Mouse (Mus musculus) retina, adult 2 months (tissue): ENCODE data around the gene Mab21l1.

Experiments
- DNase-seq: peaks from one replicate; pipeline ENCODE4 v3.0.0-alpha.2; 2012; ENCODE audit warnings: low read depth, low spot score

Mab21l1 gene

DNA sequence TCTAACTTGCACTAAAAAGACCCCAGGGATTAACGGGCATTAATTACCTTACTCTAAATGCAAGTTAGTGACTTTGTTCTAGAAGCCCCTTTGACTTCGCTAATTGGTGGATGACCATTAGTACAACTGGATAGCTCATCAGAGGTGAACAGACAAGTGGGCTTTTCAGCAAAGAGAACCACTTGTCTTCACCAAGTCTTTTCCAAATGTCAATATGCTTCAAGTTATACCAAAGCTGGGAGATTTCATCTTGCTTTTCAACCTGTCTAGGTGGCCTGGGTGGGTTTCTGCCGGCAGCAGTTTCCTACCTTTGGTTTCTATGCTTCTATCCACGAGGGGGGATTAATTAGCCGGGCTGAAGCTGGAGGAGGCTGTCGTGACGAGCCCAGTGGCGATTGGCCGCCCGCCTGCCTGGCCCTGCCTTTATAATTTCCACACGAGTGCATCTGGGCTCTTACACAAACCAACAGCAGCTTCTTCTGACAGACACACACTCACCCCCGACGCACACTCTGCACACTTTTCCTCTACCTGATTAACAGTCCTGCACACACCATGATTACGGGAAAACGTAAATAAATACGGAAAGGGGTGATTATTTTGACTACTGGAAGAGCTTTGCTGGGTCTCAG is at the start of gene Mab21l1:
Mab21l1 (plus strand) TSS at position 455 of the 632 bp plus-strand sequence.
- peak; percentile 92 for DNase-seq

- DNase-seq = no peak
Measured at GRCm38 (mm10) chr3:55733665-55734064, 48.6 kb upstream of the Mab21l1 start.

DNA sequence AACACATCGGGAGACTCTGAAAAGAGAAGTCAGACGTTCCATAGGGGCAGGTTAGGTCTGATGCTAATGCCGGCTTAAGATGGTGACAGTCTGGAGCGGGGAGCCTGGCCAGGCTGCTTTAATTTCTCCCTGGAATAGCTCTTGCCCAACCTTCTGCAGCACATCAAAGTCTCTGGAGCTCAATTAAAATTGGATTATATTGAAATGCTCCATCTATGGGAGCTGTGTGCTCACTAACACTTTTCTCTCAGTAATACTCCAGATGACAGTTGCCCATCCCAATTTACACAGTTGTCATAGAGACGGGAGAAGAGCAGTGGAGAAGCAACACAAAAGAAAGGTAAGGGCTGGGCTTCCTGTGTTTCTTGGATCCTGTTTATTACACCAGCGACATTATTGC is 40.9 kb upstream of the Mab21l1 start:
- DNase-seq = no peak

DNA sequence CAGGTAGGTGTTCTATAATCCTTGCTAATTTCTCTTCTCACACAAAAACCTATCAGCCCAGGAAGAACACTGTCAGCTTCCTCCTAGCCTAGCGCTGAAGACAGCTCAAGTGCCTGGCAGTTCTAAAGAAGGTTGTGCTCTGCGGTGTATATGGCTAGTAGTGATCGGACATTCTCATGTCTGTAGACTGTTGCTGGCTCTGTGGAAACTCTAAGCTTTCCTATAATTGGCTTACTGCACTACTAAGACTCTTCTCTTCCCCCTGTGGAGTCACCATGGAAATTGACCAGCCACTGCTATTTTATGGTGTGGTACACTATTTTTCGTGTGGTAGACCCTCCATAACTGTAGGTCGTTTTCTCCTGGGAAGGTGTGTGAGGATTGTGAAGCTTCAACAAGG is 40.1 kb upstream of the Mab21l1 start:
- no peak for DNase-seq

GRCm38 (mm10) chr3:55742654-55743053 is 39.7 kb upstream of the Mab21l1 start:
- no peak for DNase-seq

- DNase-seq = no peak
Measured at GRCm38 (mm10) chr3:55743885-55744284, 38.4 kb upstream of the Mab21l1 start.

DNA sequence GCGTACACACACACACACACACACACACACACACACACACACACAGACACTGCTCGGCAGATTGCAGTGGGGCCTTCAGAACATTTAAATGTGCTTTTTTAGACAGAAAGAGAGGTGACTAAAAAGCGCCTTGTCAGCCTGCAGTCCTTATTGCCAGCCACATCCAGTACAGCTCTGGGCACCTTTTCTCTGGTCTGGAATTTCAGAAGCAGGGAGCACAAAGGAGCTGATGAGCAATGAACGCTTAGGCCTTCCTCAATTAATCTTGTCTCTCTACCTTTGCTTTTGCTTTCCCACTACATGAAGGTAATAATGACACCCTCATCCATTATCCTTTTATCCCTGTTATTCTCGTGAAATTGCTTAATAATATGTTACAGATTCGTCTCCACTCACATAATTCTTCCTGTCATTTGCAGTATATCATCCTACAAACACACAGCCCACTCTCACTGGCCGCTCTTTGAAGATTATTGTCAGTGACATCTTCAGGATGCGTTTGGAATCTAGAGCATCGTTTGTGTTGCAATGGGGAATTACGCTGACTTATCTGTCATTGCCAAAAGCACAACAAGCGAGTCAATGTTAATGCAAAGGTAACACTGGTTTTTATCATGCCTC is 31.8 kb upstream of the Mab21l1 start:
- DNase-seq = no peak

- no peak for DNase-seq
Measured at GRCm38 (mm10) chr3:55751363-55751762, 30.9 kb upstream of the Mab21l1 start.

DNA sequence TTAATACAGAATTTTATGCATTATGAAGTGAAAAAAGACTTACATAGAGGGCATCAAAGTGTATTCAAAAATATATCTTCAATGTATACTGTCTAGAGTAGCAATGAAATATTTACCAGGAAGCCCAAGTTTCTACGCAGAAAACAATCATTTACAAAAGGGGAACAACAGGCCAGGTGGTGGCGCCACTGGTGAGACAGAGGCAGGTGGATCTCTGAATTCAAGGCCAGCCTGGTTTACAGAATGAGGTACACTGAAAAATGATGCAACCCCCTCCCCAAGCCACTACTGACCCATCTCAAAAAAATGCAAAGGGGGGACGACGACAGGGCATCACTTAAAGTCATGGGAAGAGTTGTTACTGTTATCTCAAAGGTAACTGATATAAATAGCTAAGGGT is 29.8 kb upstream of the Mab21l1 start:
- DNase-seq = no peak

DNA sequence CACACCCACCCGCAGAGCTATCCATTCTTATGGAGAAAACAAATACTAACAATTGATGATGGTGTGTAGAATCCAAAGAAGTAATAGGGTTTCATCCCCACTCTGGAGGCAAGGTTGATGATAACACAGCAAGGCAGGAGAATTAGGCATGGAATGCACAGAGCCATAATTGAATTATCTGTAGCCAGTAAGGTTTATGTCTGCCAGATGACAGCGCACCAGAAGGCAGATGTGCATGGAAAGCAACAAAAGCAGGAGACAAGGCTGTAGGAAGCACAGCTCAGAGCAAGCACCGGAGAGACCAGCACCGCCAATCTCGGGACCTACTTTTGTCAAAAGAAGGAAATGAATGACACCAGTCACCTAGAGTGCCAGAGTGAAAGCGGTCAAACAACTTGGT is 28.4 kb upstream of the Mab21l1 start:
- no peak for DNase-seq

DNA sequence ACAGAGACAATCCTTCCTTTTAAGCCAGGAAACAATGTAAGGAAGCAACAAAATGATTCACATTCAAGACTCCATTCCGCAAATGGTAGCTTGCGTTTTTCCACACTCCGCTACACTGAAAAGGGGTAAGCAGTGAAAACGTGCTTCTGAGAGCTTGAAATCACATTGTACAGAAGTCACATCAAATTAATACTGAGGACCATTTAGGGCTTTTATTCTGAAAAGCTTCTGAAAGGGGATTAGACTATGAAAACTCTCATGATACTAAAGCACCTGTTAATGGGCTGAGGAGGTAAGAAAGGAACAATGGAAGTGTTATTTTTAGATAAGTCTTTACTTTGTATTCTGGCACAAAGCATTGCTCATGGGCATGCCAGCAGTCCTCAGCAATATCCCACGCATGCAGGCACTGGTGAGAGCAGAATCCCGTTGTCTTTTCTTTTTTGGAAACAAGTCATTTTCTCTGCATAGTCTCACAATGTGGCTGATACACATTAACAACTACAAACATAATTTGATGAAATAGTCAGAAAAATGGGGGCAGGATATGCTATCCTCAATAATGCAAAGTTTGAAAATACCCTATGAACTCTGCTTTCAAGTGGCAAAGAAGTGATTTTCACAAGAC is 27.2 kb upstream of the Mab21l1 start:
- DNase-seq = no peak

DNA sequence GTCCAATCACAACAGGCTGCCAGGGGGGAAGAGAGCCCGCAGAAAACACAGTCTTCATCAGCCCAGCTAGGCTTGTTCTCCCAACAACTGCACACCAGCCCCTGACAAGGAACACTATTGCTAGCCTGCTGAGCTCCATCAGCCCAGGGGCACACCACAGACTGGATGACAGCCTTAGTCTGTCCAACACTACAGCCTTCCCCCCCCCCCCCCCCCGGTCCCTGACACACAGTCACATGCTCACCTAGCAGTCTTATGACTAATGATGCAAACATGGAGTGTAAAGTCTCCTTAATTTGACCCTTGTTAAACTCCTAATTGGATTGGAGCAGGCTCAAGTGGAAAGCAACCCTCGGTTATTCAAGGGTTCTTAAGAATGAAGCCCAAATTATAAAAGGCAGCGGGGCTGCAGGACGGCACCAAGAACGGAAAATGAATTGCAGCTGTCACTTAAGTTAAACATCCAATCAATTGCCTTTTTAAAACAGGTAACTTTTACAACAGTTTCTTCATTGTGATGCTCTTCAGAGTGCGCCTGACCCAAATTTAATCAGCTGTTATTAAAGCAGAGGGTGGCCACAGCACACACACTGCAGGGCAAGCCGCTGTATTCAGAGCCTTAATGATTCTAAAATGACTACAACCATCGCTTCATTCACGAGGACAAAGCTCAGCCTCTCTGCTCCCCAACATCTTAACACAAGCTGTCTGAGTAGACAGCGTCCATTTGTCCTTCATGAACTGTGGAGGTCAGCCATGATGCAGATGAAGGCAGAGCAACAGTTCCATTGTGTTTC is 26.3 kb upstream of the Mab21l1 start:
- DNase-seq = peak; percentile 82

DNA sequence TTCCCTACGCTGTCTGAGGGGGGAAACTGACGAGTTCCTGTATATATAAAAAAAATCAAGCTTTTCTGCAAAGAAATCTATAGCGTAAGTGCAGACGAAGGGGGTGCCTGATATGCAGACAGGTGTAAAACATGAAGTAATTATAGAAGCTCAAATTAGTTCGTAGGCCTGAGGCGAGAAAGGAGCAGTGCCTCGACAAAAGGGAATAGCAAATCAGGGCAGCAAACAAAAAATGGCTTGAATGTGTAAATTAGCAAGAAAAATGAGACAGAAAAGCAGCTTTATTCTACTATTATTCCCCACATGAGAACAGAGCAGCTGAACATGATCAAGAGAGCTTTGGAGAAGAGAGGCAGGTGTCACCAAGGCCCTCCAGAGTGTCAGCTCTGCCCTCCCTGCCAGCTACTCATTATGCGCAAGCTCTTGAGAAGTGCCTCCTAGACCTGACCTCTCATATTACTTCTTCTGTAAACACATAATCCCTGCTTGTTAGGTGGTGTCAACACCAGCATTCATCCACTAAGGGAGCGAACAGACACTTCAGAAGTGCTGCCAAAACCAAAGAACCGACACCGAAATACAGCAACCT is 25.6 kb upstream of the Mab21l1 start:
- no peak for DNase-seq

DNA sequence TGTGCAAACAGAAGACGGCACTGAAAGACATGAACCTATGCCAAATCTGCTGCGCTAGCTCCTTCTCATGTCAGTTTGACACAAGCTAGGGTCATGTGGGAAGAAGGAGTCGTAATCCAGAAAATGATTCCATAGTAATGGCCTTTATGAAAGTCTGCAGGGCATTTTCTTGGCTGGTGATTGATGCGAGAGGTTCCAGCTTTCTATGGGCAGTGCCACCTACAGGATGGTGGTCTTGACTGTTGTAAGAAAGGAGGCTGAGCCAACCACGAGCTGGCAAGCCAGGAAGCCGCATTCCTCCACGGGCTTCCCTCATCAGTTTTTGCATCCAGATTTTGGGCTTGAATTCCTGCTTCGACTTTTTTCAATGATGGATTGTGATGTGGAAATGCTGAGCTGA is 24.0 kb upstream of the Mab21l1 start:
- no peak for DNase-seq

DNA sequence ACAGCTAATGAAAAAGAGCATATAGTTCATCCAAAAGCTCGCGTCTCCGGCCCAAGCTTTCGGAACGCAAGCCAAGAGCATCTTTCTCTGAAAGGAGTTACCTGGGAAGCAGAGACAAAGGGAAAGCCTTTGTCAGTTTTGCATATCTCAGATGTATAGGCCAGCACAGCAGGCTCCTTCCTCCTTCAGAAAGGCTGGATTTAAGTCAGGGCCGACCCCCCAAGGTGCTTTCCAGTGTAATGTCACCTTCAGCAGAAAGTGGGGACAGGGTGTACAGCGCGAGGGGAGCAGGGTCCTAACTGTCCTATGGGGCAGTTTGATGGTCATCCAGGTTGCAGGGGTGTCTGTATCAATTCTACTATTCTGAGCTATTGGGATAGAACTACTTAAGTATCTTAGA is 18.7 kb upstream of the Mab21l1 start:
- no peak for DNase-seq

DNA sequence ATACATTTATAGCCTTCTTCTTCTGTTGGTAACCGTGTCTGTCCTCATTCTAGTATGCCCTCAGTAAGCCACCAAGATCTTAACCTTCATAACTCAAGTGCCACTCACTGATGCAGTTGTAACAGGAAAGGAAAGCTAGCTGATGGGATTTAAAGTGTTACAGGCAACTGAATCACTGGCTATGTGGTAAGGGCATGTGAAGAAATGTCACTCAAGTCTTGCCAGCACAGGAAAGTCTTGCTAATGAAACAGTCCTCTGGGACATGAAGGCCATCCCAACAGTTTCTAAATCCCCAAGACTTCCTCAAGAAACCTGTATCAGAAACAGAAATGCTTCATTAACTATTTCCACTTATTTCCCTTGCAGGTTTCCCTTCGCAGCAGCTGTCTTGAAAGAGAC is 13.7 kb upstream of the Mab21l1 start:
- no peak for DNase-seq

- no peak for DNase-seq
Measured at GRCm38 (mm10) chr3:55769308-55769707, 13.0 kb upstream of the Mab21l1 start.

- no peak for DNase-seq
Measured at GRCm38 (mm10) chr3:55774203-55774602, 8.1 kb upstream of the Mab21l1 start.

- DNase-seq = no peak
Measured at GRCm38 (mm10) chr3:55775245-55775644, 7.1 kb upstream of the Mab21l1 start.

- no peak for DNase-seq
Measured at GRCm38 (mm10) chr3:55775753-55776152, 6.6 kb upstream of the Mab21l1 start.

- no peak for DNase-seq
Measured at GRCm38 (mm10) chr3:55777501-55777900, 4.8 kb upstream of the Mab21l1 start.
